Mouse (Mus musculus) retina, adult 2 months (tissue): ENCODE results near the gene Arhgdib.

ENCODE experiments used
- DNase-seq: peaks from one replicate; pipeline ENCODE4 v3.0.0-alpha.2; 2012; ENCODE audit warnings: low read depth, low spot score

The Arhgdib gene

GRCm38 (mm10) chr6:136921601-136922000 is 20.1 kb downstream of the Arhgdib start:
- no peak for DNase-seq

GRCm38 (mm10) chr6:136920320-136921257 is 21.1 kb downstream of the Arhgdib start:
- DNase-seq: peak; percentile 46

- no peak for DNase-seq
These were observed 23.8 kb downstream of the Arhgdib start for GRCm38 (mm10) chr6:136917885-136918284.

DNA sequence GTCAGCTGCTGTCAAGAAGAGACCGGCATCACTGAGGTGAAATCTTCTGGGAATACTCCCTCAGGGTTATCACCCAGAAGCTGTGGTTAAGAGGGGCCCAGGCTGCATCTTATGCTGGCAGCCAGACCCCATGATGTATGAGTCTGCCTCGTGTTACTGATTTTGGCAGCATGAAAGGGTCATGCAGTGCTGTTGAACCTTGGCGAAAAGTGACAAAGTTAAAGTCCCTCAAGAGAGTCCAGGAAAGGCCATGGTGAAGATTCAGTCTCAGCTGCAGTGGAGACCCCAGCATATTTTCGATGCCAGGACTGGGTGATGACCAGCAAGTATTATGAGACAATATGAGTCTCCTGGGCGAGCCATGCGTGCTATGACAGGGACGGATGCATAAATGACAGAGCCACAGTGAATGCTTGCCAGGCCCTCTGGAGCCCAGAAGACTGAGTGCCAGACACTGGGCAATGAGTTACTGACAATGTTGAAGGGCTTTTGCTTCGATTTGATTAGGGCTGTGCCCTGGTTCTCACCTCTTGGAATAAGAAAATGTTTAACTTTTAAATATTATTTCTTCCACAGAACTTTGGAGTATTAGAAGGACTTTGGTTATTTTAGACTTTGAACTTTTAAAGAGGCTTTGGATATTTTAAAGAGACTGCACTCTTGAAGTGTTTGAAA is 25.8 kb downstream of the Arhgdib start:
- no peak for DNase-seq

DNA sequence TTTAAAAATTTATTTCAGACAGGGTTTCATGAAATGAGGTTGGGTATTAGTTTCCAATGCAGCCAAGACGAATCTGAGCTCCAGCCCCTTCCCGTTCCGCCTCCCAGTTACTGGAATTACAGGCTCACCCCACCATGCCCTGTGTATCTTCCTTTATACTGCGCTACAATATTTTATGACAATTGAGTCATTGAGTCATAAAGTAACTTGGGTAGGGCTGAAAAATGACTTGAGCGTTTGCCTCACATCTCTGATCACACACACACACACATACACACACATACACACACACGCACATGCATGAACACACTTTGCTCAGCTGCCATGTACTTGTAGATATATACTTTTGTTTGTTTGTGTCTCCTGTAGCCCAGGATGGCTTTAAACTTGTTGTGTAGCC is 27.5 kb downstream of the Arhgdib start:
- no peak for DNase-seq

DNA sequence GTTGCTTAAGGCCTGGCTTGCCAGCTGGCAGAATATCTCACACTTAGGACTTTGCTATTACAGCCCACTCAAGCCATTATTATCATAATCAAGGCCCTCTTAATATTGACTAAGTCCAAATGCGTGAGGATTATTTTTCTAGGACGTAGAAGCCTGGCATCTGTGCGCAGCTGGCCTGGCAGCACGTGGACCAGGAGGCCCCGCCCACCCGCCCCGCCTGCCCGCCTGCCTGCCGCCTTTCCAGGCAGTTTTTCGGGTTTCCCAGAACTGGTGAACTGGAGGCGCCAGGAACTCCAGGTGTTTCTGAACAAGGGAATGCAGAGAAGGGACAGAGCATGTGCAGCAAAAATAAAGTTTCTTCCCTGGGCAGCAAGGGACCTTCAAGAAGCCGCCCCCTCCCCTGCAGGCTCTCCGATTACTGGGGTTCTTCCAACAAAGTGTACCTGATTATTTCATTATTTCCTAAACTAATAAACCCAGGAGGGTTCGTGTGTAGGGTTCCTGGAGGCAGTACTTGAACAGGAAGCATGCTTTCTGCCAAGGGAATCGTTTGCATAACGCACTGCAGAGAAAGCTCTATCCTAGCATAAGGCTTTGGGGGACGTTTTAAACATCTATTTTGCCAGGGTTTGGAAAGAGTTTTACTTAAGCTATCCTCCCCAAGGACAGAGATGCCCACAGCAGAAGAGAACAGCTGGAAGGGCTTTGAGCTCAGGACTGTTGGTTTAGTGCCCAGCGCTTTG is 28.1 kb downstream of the Arhgdib start:
- DNase-seq: peak; percentile 9

DNA sequence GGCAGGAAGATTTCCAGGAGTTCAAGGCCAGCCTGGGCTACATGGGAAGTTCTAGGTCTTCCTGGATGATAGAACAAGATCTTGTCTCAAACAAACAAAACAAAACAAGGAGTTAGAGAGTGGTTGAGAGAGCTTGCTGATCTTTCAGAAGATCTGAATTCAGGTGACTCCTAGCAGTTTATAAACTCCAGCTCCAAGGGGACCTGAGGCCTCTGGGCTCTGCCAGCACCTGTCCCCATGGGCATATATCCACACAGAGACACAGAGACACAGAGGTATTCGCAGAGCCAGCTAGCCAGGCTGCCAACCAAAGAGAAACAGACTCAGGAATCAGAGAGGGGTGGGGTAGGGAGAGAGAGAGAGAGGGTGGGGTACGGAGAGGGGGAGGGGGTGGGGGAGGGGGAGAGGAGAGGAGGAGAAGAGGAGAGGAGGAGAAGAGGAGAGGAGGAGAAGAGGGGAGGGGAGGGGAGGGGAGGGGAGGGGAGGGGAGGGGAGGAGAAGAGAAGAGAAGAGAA is 28.9 kb downstream of the Arhgdib start:
- no peak for DNase-seq

- no peak for DNase-seq
These were observed 31.3 kb downstream of the Arhgdib start for GRCm38 (mm10) chr6:136910247-136910890.

- no peak for DNase-seq
These were observed 34.8 kb downstream of the Arhgdib start for GRCm38 (mm10) chr6:136906937-136907293.

GRCm38 (mm10) chr6:136906283-136906936 is 35.3 kb downstream of the Arhgdib start:
- DNase-seq: no peak

DNA sequence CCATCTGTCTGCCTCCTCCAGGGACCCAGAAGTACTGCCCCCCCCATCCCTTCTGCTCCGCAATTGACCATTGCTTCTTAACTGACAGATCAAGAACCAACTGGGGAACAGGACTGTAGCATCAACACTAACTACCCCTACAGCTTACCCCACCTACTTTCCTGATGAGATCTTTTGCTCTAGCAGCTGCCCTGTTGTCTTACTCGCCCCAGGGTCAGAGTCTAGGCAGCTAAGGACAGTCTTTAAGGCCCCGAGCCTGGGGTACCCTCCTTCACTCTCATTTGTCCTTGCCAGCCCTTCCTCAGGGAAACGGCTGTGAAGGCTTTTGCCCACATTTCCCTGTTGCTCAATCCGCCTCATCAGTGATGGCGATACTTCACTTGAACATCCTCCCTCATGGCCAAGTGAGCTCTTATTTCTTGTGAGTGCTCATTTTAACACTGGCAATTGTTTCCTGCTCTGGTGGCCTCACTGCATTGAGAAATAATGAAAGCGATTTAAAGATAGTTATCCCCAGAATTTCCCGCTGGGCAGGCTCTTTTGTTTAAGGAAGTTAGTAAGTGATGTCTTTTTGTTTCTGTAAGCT is 37.7 kb downstream of the Arhgdib start:
- DNase-seq: no peak

DNA sequence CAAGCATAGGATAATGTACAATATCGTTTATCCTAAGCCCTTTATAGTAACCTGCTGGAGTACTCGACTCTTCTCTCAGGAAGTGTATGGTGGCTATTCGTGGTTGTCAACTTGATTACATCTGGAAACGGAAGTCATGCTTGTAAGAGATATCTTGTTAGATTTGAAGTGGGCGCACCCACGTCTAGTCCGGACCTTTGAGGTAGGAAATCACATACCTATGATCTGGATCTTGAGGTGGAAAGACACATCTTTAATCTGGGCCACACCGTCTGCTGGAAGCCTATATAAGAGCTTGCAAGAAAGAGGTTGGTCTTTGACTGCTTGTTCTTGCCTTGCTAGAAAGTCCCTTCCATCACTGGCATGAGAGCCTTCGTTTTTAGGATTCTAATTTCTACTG is 39.2 kb downstream of the Arhgdib start:
- no peak for DNase-seq

- no peak for DNase-seq
These were observed 40.7 kb downstream of the Arhgdib start for GRCm38 (mm10) chr6:136901010-136901409.

DNA sequence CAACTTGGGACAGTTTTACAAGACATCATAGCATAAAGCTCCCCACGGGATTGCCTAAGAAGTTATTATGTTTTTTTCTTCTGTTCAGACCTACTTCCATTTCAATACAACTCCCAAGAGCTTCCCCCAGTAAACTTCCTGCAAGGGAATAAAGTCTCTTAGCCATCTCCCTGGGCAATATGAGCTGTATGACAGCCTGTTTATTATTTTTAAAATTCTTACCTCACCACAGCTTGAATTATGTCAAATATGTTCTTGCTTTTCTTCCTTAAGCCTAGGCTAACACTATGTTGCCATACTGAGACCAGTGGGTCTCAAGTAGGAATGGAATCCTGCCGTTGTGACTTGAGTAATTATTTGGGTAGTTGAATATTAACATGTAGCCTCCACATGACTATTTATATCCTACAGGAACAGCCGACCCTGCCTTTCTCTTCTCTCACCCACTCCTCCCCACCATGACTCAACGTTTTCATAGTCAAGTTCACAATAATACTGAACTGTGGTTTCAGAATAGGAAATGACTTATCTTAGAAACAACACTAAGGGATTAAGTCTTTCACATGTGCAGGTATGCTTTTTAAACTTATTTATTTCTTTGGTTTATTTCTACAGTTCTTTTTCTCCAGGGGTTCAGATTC is 41.2 kb downstream of the Arhgdib start:
- no peak for DNase-seq

- no peak for DNase-seq
These were observed 42.7 kb downstream of the Arhgdib start for GRCm38 (mm10) chr6:136898954-136899353.

GRCm38 (mm10) chr6:136898222-136898621 is 43.5 kb downstream of the Arhgdib start:
- DNase-seq: no peak

GRCm38 (mm10) chr6:136897789-136898188 is 43.9 kb downstream of the Arhgdib start:
- no peak for DNase-seq

DNA sequence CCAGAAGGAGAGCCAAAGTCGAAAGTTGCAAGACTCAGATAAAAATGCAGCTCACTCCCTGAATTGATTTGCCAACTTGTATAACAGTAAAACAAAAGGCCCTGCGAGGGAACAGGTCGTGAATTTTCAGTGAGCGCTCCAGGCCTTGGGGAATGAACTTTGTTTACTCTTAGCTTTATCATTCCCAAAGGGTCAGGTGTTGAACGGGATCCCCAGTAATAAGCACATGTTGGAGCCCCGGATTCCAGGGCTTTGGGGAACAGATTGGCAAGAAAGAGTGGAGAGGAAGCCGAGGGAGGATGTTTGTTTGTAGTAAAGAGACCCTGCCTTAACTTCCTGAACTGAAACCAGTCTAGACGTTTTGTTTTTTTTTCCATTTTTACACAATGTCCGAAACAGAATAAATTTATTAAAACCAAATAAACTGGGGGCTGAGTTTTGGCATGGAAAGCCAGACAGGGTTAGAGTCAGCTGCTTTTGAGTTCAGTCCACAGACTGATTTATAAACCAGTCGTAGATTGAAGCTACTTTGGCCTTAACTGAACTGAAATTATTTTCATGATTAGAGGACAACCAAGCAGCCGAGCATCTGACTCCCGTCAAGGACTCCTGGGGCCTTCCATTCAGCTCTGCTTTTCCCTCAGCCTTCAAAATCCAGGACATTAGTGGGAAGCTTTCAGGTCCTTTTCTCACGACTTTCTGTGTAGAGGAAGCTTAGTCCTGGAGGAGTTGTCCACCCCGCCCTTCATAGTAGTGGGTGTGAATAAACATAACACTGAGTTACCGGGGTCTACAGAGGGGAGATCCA is 47.0 kb downstream of the Arhgdib start:
- no peak for DNase-seq

DNA sequence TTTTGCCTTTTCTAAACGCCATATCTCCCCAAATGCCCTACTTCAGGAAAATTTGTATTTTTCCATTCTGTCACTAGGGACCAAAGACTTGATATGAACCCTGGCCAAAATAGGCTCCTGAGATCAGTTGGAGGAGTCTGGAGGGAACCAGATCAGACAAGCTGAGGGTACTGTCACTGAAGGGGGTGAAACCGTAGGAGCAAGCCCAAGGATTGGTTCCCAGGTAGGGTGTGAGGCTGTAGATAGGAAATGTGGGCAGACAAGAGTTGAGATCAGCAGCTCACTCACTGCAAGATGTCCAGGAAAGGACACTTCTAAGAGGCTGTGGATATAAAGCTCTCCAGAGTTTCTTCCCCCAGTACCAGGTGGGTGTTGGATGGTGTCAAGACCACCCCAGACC is 49.7 kb downstream of the Arhgdib start:
- no peak for DNase-seq
